Mouse (Mus musculus) layer of hippocampus, postnatal 14 days (tissue): ENCODE results near the gene Haus2. TPM values are rescaled to one million over a fixed set of nuclear protein-coding genes. Genes with fewer than 3 reads are reported as not detected.

Experiments used
- DNase-seq, 2 experiments: peaks; one replicate each; pipeline ENCODE4 v3.0.0; 2021 to 2022; ENCODE audit warnings: low spot score in 2 of 2, mixed read lengths in 1 of 2
- total RNA-seq, 2 experiments: library from RNA; stranded (reverse); gene quantifications; 2 replicates each; pipeline ENCODE4 v1.2.3; 2021

Haus2 gene
- total RNA-seq, 2 experiments from 2014 or later = 14.1 to 17.1 TPM

DNA sequence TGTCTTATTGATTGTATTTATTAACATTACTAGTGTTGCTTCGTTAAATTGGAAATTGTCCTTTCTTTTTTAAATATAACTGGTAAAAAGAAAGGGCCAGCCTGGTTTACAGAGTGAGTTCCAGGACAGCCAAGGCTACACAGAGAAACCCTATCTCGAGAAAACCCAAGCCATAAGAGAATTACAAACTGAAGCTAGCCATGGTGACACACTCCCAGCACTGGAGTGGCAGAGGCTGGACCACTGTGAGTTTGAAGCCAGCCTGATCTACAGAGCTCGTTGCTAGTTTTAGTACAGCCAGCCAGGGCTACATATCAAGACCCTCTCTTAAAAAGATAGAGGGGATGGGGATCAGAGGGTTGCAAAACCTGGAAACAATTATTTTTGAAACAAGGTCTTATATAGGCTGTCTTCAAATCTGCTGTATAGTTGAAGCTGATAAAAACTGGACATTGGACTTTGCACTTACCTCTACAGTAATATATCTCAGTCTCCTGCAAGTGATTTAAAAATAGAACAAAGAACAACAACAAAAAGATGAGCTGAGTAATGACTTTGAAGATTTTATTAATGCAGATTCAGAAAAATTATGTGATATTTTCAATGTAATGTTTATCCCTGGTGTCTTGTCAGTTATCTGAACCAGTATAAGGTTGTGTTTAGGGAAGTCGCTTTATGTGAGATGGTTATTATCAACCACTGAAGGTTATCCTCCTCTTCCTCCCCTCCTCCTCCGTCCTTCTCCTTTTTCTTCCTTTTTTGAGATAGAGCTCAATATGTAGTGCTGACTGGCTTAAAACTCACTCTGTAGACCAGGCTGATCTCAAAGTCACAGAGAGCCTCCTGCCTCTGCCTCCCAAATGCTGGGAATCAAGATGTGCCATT lies 7.3 kb downstream of the Haus2 start:
- no peak for DNase-seq

DNA sequence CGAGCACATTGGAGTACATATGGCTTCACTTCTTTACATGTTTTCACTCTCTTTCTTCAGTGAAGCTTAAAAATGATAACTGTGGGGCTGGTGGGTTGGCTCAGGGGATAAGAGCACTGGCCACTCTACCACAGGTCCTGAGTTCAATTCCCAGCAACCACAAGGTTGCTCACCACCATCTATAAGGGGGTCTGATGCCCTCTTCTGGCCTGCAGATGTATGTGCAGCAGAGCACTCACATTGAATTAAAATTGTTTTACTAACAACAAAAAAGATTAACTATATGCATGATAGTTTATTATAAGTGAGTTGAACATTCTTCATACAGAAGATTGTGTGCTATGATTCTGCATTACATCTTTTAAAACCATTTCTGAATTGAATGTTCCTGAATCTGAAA lies 10.4 kb downstream of the Haus2 start:
- no peak for DNase-seq

DNA sequence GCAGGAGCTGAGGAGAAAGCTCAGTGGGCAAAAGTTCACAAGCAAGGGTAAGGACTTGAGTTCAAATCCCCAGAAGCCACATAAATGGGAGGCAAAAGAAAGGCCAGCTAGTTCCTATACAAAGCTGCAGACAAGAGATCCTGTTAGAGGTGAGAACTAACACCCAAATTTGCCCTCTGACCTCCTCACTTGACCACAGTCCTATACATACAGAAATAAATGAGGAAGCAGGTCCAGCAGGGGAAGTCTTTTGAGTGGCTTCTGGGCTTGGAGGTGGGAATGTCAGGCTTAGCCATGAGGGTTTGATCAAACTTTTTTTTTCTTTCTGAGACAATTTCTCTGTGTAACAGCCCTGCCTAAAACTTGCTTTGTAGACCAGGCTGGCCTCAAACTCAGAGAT lies 13.7 kb downstream of the Haus2 start:
- no peak for DNase-seq

DNA sequence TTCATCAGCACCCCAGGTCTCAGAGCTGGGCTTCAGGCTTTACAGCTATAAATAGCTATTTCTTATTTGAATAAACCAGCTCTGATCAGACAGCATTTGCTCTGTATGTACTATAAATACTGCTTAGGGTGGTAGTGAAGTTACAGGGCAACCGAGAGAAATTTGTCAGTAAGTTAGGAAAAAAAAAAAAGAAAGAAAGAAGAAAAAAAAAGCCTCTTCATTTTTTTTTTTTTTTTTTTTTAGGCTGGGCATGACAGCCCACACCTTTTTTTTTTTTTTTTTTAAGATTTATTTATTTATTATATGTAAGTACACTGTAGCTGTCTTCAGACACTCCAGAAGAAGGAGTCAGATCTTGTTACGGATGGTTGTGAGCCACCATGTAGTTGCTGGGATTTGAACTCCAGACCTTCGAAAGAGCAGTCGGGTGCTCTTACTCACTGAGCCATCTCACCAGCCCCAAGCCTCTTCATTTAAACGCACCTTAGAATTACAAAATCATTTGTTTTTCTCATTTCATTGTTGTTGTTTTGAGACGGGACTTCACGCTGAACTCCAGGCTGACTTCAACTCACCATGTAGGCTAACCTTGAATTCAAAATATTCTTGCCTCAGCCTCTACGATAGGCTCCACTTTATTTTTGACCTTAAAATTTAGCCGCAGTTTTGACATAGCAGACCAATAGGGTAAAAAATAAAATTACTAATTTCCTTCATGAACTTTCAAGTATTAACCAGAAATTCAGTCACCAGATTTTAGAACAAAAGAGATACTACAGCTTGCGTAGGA lies 19.1 kb downstream of the Haus2 start:
- DNase-seq = no peak

DNA sequence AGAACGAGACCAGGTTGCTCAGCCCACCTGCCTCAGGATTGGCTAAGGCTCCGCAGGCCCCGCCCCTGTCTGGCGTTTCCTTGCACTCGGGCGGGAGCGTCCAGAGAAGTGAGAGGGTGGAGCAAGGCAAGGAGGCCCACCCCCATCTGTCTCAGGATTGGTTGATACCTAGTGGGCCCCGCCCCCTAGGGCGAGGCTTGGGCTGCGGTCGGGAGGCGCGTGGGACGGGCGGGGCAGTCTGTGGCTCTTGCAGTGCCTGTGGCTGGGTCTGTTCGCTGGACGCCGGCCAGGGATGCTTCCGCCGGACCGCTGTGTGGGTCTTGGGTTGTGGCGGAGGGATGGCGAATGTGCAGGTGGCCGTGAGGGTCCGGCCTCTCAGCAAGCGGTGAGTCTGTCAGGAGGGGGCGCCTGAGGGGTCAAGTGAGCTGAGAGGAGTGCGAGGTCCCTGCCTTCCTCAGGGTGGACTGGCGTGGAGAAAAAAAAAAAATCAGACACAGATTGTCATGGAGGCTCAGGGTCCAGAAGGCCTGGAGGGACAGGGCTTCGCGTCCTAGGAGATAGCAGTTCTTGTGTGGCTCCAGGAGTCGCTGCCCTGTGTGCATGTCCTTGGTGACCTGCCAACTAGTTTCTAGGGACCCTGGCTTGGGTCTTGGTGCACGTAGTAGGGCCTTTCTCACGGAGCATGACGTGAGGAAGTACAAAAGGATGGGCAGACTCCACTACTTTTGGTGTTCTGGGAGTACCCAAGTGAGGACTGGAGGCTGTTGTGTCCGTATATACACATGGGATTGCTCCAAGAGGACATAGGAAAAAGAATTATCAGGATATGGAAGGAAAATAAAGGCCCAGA lies 19.9 kb downstream of the Haus2 start, which contains the start of gene Stard9:
Stard9 (plus strand) TSS at position 236 of the 850 bp plus-strand sequence.
- DNase-seq = peak; percentile 95 to 98

DNA sequence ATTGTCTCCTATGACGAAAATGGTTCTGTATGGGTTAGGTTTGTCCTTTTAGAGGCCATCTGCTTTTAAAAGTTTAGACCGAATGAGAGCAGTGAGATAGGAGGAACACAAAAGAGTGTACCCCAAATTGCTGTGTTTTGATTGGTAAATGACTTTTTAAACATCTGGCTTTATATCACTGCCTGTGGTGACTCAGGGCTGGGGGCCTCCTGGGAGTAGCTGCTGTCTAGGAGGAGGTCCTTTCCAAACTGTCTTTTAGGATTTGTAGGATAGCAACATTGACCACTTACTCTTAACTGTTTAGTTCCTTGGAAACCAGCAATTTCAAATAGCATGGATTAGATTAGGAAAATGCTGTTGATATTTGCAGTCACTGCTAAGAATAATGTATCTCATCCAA lies 21.1 kb downstream of the Haus2 start:
- no peak for DNase-seq

DNA sequence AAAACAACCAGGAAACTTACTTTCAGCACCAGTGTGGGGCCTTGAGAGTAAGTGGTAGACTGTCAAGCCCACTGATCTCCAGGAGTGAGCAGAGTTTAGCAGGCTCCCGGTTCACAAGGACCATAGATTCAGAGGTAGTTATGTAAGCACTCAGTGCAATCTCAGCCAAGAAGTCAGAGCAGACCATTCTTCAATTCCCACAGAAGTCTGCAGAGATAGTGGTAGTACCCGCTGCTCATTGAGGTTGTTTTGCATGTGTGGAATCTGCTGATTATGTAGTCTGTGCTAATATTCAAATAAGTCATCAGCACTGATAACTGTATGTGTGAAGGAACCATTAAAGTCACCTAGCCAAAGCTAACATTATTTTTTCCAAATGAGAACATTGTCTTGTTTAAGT lies 21.5 kb downstream of the Haus2 start:
- no peak for DNase-seq

DNA sequence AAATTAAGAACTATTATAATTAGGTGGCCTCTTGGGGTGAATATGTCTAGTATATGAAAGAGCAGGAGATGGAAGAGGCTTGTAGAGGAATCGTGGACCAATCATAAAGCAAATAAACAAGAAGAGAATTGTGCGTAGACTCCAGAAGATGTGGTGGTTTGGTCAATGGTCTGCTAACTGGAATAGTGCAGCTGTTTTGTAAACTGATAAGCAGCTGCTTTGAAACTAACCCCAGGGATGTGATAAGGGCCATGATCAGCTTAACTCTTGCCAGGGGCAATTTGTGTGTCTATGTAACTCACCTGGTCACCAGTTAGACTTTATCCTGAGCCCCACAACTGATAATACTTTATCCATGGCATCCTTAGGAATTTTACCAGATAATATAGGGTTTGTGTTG lies 22.3 kb downstream of the Haus2 start:
- no peak for DNase-seq

DNA sequence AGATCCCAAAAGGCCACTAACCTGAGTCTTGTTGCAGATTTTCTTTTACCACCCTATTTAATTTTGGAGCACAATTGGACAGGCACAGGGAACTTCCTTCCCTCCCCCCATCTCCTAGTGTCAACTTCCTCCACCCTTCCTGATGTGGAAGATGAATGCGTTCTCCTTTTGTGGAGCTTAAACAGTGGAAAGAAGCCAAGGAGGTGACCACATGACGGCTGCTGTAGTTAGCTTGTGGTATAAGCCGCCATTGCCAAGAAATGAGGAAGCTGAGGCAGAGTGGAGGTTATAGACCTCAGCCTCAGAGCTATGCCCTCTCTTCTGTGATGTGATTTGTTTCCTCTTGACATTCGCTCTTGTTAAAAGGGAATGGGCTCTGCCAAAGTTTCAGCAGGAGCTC lies 22.8 kb downstream of the Haus2 start:
- no peak for DNase-seq

DNA sequence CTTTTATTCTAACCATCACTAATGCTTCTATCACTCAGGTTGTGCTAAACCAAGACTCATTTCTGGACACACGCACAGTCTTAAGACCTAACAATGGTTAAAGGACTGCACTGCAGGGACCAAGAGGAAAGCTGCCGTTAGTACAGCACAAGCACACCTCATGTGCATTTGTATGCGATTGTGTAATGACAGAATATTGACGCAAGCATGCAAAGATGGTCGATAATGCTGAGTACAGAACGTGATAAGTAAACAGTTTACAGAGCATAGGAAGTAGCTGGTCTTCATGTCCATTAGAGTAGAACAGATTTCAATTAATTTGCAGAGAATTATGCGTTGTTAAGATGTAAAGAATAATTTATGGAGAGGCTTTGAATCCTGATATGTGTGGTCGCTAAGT lies 31.7 kb downstream of the Haus2 start:
- no peak for DNase-seq

DNA sequence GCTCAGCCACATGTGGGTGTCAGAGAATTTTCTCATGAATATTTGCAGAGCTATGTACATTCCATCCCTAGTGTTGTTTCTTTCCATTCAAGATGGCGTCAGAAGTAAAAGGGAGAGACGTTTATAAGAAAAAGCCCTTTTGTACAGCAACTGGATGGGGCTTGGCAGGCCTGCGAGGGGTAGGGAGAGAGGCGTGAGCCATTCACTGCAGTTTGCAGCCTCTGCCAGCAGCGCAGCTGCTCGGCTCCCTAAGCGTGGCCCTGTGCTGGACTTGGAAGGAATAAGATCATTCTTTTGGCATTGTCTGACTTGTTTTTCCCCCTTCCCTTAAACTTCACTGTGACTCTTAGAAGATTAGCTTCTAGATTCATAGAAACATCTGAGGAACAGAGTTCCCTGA lies 34.7 kb downstream of the Haus2 start:
- DNase-seq = peak in 1 of 2 experiments; percentile 36

DNA sequence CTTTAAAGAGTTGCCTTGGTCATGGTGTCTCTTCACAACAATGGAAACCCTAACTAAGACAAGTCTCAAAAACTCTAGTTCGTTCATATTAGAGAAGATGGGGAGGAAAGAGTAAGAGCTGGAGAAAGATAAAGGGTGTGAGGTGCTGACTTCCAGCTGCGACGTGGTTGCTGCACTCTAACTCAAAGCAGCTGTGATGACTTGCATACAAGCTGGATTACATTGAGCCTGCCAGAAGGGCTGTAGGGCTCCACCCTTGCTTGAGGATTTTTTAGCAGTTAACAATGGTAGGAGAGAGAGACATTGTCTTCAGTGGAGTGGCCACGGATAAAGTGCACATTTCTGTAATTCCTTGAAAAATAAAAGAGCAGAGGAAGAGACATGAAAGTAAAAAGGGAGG lies 37.6 kb downstream of the Haus2 start:
- DNase-seq = no peak

DNA sequence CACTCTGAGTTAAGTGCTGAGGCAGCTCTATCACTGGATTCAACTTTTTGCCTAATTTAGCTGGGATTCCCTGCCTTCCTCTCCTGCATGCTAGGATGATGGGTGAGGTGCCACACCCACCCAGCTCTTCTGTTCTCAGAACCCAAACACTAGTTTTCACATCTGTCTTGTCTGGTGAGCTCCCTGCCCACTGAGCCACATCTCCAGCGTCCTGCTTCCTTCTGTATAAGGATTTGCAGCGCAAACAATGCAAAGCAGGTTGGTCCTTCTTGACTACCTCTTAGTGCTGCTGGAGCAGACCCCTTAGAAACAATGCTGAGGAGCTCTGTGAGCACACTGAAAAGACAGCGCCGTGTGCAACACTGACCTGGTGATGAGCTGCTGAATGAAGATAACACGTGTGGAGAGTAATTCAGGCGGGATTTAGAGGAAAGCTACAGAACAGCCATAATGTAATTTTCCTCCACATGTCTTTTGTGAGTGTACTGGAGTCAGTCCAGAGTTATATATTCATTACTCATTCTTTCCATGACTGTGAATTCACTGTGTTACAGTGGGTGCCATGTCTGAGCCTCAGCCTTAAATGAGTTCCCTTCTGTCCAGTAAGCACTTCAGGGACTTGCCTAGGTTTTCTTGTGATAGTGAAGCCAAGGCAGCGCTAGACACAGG lies 43.2 kb downstream of the Haus2 start:
- no peak for DNase-seq

DNA sequence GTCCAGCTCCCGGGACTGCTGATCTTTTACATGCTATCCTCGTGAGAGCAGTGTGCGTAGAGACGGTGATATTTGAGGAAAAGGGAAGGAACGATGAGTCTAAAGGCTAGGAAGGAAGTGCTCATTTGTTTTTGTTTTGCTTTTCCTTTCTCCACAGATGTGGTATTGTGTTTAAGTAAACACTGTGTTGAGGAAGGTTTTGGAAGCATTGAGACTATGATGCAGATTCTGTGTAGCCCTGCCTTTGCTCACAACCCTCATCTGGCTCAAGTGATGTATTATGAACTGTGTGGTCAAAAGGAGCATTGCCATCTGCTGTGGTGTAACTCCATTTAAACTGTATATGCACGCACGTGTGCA lies 43.7 kb downstream of the Haus2 start:
- DNase-seq = no peak

DNA sequence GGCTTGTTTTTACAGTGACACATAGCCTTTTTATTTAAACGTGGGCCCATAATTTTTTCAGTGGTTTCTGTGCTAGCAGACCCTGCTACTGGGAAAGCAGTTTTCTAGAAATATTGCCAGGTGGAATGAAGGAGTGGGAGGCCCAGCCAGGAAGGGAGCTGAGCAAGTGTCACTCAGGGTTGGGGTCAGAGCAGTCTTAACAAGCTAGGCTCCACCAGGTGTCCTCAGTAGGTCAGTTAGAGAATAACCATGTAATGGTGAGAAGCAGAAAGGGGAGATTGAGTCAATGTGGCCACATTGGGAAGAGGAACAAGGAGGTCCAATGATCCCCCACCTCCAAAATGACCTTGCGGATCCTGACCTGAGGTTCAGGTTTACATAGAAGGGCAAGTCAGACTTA lies 45.5 kb downstream of the Haus2 start:
- DNase-seq = no peak

DNA sequence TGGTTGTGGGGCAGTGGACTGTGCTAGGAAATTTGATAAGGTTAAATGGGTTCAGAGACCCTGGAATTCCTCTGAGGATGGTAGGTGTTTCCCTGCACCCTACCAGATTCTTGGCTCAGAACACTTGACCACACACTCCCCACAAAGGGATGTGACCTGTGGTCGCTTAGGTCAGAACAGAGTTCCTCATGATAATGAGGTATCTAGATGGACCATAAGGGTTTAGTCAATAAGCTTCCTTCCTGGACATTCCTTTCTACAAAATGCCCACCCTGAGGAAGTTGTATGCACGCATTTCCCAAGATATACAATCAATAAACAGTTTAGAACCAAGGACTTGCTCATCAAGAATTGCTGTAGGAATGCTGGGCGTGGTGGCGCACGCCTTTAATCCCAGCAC lies 46.7 kb downstream of the Haus2 start:
- DNase-seq = no peak

DNA sequence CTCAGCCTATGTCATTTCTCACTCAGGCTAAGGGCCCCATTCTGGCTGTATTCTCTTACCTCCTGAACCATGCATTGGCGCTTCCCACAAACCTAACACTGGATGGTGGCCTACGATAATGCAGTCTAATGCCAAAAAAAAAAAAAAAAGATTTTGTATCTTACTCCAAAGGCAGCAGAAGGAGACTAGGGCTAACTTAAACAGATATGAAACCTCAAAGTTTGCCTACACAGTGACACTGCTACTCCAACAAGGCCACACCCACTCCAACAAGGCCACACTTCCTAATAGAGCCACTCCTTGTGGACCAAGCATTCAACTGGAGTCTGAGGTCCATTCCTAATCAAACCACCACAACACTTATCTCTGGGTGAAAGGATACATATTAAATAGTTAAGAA lies 47.5 kb downstream of the Haus2 start:
- no peak for DNase-seq

DNA sequence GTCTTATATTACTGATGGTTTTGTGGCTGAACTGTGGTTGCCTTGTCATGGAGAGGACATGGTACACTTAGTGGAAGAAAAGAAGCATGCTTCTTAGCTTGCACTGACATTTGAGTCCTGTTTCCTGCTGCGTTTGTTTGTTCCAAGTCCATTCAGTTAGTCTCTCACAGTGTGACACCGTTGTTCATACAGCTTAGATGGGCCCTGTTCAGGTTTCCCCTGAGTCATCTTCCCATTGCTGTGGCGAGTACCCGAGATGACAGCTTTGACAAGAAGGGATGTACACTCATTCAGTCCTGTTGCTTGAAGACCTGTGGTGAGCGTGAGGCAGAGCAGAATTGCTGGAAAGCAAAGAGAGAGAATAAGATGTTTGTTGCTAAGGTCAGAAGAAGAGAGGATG lies 49.3 kb downstream of the Haus2 start:
- DNase-seq = no peak

DNA sequence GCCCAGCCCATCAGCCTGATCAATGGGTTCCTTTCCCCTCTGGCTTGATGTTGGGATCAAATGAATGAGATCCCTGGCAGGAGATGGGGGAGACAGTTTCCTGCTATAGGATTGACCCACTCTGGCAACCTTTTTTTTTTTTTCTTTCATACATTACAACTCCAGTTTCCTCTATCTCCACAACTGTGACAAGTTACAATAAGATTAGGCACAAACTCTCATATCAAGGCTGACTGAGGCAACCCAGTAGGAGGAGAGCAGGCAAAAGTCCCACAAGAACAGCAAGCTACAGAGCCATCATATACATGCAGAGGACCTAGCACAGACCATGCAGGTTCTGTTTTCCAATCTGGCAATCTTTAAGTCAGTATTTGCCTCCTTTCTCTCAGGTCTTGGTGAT lies 50.1 kb downstream of the Haus2 start:
- no peak for DNase-seq

DNA sequence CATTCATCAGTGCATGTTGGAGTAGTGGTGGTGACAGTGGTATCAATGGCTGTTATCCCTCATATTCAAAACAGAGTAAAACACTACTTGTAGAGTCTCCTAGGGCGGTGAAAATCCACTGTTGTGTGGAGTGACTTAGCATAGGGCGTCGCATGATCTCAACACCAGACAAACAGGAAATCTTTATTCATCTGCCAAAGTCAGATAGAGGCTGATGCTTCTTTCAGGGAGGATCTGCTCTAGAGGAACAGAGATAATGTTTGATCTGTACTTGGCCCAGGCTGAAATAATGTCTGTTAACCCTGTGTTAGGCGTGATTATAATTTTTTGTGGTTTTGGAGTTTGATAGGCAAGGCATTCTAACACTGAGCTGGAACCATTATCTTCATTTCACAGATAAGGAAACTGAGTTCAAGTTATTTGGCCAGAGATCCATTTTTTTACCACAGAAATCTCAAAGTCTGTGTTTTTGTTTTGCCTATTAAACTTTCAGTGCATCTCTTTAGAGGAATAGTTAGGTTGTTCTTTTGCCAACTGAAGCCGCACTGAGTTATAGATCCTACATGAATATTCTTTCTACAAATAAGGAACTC lies 51.4 kb downstream of the Haus2 start:
- no peak for DNase-seq

DNA sequence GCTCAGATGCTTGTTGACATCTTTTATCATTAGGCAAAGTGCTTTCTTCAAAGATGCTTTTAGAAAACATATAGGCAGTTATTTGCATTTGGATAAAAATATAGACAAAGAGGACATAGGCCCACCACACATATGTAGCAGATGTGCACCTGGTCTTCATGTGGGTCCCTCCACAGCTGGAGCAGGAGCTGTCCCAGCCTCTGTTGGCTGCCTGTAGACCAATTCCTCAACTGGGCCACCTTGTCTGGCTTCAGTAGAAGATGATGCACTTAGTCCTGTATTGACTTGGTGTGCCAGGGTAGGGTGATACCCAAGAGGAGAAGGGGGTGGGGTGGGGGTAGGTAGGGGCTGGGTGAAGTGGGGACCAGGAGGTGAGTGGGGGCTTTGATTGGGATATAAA lies 53.6 kb downstream of the Haus2 start:
- no peak for DNase-seq
